Mouse (Mus musculus): Measurements from ENCODE around the gene Nol9.

Gene Nol9

GRCm38 (mm10) chr4:152038985-152039830, at the start of gene Nol9:
Gene Nol9 (plus strand): TSS chr4:152039321.
- peak; percentile 81 for DNase-seq (ENCODE audit: low read depth)

DNA sequence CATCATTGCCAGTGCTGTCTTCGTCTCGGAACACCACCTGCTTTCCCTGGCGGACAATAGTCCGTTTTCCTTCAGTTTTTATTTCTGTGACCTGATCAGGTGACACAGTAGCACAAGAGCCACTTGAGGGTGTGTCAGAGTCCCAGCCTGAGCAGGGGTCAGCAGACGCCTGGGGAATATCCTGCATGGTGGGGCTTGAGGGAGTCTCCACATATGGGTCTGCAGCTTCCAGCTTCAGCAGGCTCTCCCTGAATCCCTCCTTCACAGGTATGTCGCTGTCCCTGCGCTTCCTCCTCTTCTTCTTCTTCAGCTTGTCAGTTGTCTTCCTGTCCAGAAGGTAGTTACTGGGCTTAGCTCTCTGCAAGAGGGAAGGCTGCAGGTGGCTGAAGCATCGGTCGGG, 47.0 kb upstream of the Nol9 start:
- no peak for DNase-seq (ENCODE audit: low read depth)

GRCm38 (mm10) chr4:151993035-151993434, 46.1 kb upstream of the Nol9 start:
- DNase-seq (ENCODE audit: low read depth), result no peak

DNA sequence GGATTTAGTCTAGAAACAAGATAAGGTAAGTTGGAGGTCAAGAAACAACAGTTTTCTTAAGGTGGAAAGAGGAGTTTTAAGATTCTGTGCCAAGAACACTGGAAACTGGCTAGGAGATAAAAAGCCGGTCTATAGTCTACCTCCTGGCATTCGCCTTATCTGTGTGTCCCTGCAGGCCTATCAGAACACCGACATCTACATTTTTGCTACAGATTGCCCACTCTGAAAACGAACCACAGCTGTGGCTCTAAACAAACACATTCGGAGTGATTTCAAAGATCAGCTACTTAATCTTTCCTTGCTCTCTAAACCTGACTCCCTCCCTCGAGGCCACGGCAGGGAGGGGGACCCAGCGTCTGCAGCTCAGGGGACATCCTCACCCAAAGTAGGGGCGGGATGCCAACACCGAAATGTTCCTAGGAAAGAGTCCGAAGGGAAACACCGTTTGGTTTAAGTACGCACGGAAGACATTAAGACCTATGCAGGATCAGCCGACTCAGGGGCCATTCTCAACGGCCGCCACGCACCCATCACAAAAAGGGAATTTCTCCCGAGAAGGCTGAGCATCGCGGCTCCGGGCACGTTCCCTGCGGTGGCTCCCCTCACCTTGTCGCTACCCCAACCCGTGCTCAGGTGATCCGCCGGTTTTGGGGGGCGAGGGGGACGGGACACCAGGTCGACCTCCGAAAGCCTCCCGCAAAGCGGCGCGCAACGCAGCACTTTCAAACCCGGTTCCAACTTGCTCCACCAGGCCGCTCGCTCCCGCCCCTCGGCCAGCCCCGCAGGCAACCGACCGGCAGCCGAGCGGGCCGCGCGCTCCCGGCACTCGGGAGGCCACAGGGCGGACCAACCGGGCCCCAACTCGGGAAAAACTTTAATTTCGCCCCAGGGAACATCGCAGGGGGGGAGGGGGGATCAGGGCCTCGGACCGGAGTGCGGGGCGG, 44.6 kb upstream of the Nol9 start:
- DNase-seq (ENCODE audit: low read depth), result peak; percentile 64

DNA sequence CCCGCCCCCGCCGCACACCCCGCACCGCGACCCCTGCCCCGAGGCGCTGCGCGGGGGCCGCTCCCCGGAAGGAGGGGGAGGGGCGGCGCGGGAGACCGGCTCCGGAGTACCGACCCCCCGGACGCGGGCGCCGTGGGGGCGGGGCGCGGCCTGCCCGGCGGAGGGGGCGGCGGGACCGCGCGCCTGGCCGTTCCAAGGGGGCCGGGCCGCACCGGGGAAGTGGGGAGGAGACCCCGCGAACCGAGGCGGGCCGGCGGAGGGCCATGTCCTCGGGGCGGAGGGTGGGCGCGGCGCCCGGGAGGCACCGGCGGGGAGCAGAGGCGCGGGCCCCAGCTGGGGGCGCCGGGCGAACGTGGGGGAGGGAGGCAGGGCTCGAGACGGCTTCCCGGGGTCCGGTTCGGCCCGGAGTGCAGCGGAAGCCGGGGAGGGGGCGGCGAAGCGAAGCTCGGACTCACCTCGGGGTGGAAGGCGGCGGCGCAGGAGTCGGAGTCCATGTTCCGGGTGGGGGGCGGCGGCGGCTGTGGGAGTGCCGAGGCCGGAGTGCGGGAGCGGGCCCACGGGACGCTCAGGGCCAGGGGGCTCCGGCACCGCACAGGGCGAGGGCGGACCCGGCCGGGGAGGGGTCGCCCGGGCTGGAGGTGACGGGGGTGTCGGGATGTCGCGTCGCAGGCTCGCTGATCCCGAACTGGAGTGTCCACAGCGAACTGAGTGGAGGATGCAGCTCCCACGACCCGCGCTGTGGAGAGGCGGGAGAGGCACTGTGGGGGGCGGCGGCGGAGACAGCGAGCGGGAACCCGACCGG, 43.5 kb upstream of the Nol9 start:
- no peak for DNase-seq (ENCODE audit: low read depth)

GRCm38 (mm10) chr4:151996173-151996950, 42.8 kb upstream of the Nol9 start, which contains the start of gene Phf13:
Gene Phf13 (minus strand): TSS chr4:151996258.
- DNase-seq (ENCODE audit: low read depth), result peak; percentile 96

DNA sequence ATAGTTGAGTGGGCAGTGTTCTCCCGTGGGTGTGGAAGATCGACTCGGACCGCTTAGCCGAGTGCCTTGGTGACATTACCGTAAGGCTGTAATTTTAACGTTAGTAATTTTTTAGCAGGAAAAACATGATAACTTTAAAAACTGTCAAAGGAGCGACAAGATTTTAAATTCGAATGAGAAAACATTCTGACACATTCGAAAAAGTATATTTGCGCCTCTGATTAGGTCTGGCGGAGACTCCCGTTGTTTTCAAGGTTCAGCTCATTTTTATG, 42.2 kb upstream of the Nol9 start:
- no peak for DNase-seq (ENCODE audit: low read depth)

DNA sequence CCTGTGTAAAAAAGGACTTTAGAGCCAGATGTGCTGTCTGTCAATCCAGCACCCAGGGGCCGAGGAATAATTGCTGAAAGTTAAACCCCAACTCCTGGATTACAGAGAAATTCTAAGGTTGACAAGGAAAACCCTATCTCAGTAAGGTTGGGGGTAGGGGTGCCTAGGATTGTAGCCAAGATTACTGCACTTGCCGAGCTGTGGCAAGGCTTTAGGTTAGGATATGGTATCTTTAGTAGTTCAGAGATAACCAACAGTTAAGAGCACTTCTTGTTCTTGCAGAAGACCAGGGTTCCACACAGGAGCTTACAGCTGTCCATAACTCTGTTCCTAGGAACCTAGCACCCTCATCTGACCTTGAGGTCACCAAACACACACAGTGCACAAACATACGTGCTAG, 41.4 kb upstream of the Nol9 start:
- DNase-seq (ENCODE audit: low read depth), result no peak

DNA sequence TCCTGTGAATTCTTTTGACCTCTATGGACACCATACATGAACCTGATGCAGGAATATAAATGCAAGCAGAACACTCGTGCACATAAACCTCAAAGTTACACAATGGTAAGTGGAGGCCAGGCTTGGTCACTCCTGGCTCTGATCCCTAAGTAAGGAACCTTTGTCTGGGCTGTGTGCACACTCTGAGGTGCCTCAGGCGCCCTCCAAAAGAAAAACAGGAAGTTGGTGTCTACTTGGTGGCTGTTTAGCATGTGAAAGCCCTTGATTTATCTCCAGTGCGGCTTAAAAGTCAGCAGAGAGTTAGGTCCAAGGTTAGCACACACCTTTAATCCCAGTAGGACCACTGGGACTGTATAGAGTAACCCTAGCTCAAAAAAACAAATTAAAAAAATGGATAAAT, 39.6 kb upstream of the Nol9 start:
- no peak for DNase-seq (ENCODE audit: low read depth)

GRCm38 (mm10) chr4:152000906-152001305, 38.2 kb upstream of the Nol9 start:
- no peak for DNase-seq (ENCODE audit: low read depth)

DNA sequence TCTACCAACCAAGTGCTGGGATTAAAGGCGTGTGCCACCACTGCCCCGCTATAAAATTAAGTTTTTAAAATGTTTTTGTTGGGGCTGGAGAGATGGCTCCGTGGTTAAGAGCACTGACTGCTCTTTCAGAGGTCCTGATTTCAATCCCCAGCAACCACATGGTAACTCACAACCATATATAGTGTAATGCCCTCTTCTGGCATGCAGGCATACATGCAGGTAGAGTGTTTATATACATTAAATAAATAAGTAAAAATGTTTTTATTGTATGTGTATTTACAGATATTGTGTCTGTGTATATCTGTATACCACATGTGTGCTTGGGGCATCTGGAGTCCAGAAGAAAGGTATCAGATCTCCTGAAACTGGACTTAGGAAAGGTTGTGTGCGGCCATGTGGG, 37.8 kb upstream of the Nol9 start:
- no peak for DNase-seq (ENCODE audit: low read depth)

GRCm38 (mm10) chr4:152002063-152002462, 37.1 kb upstream of the Nol9 start:
- DNase-seq (ENCODE audit: low read depth), result no peak

DNA sequence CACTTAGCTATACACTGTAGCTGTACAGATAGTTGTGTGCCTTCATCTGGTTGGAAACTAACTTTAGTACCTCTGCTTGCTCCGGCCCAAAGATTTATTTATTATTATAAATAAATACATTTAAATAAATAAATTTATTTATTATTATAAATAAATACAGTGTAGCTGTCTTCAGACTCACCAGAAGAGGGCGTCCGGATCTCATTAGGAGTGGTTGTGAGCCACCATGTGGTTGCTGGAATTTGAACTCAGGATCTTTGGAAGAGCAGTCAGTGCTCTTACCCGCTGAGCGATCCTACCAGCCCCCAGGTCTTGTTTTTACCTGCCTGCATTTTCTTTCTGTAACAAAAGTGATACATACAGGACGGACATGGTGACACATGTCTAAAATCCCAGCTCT, 33.0 kb upstream of the Nol9 start:
- DNase-seq (ENCODE audit: low read depth), result no peak

GRCm38 (mm10) chr4:152006812-152007211, 32.3 kb upstream of the Nol9 start:
- DNase-seq (ENCODE audit: low read depth), result no peak

DNA sequence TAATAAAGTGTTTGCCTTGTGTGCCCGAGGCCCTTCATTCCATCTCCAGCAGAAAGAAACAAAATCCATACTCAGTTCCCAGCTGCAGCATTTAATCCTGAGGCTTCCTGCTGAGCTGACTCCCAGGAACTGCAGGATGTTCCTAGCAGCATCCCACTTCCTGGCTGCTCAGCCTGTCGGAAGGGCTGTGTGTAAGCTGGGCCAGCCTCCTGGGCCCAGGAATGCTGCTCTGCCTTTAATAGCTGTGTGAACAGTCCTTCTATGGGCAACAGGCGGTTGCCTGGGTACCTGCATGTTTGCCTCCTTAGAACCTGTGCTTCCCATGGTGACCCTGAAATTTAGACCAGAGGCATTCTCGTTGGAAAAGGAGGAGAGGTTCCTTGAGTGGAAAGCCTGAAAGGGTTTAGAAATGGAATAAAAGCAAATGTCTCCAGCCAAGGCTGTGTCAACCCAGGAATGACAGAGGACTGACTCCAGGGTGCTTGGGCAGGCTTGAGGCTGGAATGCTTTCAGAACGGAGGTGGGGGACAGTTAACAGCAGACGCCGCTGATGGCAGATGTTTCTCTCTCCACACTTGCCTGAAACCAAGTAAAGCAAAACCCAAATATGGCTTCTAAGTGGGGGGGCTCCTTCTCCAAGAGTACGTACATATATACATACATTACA, 31.5 kb upstream of the Nol9 start:
- no peak for DNase-seq (ENCODE audit: low read depth)

GRCm38 (mm10) chr4:152008148-152008500, 31.0 kb upstream of the Nol9 start:
- DNase-seq (ENCODE audit: low read depth), result no peak

DNA sequence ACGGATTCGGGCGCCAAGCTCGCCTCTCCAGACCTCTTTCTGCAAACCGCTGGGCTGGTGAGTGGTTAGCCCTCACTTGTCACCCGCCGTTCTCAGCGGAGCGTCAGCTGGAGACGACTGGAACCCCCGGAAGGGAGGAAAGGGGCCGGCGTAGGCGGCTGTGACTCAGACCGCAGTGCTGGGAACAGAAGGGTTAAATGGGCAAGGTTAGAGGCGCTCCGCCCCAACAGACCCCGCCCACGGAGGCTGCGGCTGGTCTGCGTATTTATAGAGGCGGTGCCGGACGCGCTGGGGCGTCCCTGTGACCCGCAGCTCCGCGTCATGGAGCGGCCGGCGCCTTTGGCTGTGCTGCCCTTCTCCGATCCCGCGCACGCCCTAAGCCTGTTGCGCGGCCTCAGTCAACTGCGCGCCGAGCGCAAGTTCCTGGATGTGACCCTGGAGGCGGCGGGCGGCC, 30.5 kb upstream of the Nol9 start, which contains the start of gene Klhl21:
Klhl21 (plus strand) TSS at position 182 of the 454 bp plus-strand sequence.
- peak; percentile 92 for DNase-seq (ENCODE audit: low read depth)

GRCm38 (mm10) chr4:152009076-152010051, 29.8 kb upstream of the Nol9 start:
- no peak for DNase-seq (ENCODE audit: low read depth)

DNA sequence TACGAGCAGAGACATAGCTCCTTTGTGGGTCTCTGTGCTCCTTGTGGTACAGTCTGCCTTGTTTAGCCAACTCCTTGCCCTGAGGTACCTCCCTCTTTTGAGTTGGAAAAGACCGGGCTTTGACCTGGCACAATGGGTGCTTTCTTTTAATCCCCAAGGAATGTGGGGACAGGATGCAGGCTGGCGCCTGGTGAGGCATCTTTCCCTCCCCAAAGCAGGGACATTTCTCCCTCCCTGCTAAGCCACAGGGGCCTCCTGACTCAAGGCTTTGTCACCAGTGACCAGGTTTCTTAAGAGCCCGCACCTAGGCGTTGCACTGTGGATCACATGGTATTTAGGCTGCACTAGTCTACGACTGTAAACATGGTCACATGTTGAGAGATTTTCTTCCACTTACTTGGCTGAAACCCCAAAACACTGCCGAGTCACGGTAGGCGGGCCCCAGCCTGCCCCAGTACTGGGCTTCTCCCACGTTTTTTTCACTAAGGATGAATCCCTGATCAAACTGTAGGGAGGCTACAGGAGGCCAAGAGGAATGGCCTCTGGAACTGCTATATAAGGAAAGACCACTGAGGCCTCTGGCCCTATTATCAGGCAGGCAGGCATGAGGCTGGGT, 28.9 kb upstream of the Nol9 start:
- peak; percentile 71 for DNase-seq (ENCODE audit: low read depth)
